Mouse (Mus musculus): ENCODE measurements around the gene 9130409I23Rik. TPM values are rescaled to one million over a fixed set of nuclear protein-coding genes. Genes with fewer than 3 reads are reported as not detected.

Gene 9130409I23Rik
- polyA plus RNA-seq (2012; rRNA removed) = 0.04 TPM in 1 of 2 replicates, not detected in the other

- Histone ChIP-seq H3K36me3 (ENCODE audit: control insufficient read depth, insufficient read depth, low read length) (no peaks in the 10 kb centered on the region), H3K27me3 (ENCODE audit: control insufficient read depth, insufficient read depth, low read length) (no peaks in the 10 kb centered on the region), H3K27ac (ENCODE audit: insufficient read depth, low read length) (no peak within 1 kb of the TSS), H3K4me1 (ENCODE audit: control insufficient read depth, insufficient read depth, insufficient read length) (no peaks in the 10 kb centered on the region), H3K4me3 (ENCODE audit: extremely low read depth, insufficient read depth, insufficient read length) (no peak within 1 kb of the TSS)
- DNase-seq (ENCODE audit: low read depth in 1 of 2, low spot score in 2 of 2) = no peak
- 89% methylated on average over 6 of the region's 6 CpGs for WGBS
- no peak for TF ChIP-seq CTCF (IDR thresholded peaks at IDR 0.05; ENCODE audit: extremely low read depth, insufficient read depth, insufficient read length, insufficient replicate concordance)
- no peak for TF ChIP-seq POLR2A (IDR thresholded peaks at IDR 0.05; ENCODE audit: low read depth, low read length)
Observed at GRCm38 (mm10) chr1:181050937-181051336, at the start of gene 9130409I23Rik. Gene 9130409I23Rik, plus strand, starts transcription at chr1:181051237.

- no peak for DNase-seq (ENCODE audit: low read depth in 1 of 2, low spot score in 2 of 2)
- Histone ChIP-seq H3K27me3 (ENCODE audit: control insufficient read depth, insufficient read depth, low read length) (no peaks in the 10 kb centered on the region), H3K36me3 (ENCODE audit: control insufficient read depth, insufficient read depth, low read length) (peaks cover 1% of the 10 kb centered on the region; the same call in 1 of the 2 replicates), H3K27ac (ENCODE audit: insufficient read depth, low read length) (no peak overlapping the region), H3K4me1 (ENCODE audit: control insufficient read depth, insufficient read depth, insufficient read length) (no peaks in the 10 kb centered on the region), H3K4me3 (ENCODE audit: extremely low read depth, insufficient read depth, insufficient read length) (no peak overlapping the region)
- TF ChIP-seq POLR2A (IDR thresholded peaks at IDR 0.05; ENCODE audit: low read depth, low read length) = no peak
- TF ChIP-seq CTCF (IDR thresholded peaks at IDR 0.05; ENCODE audit: extremely low read depth, insufficient read depth, insufficient read length, insufficient replicate concordance) = no peak
- WGBS = 85% methylated on average over 3 of the region's 3 CpGs
Observed at GRCm38 (mm10) chr1:181001621-181002020, 49.4 kb upstream of the 9130409I23Rik start.

- Histone ChIP-seq H3K36me3 (ENCODE audit: control insufficient read depth, insufficient read depth, low read length) (peaks cover 1% of the 10 kb centered on the region; the same call in 1 of the 2 replicates), H3K4me1 (ENCODE audit: control insufficient read depth, insufficient read depth, insufficient read length) (no peaks in the 10 kb centered on the region), H3K27ac (ENCODE audit: insufficient read depth, low read length) (no peak overlapping the region), H3K27me3 (ENCODE audit: control insufficient read depth, insufficient read depth, low read length) (no peaks in the 10 kb centered on the region), H3K4me3 (ENCODE audit: extremely low read depth, insufficient read depth, insufficient read length) (no peak overlapping the region)
- no peak for DNase-seq (ENCODE audit: low read depth in 1 of 2, low spot score in 2 of 2)
- WGBS = 94% methylated on average over 2 of the region's 2 CpGs
- TF ChIP-seq POLR2A (IDR thresholded peaks at IDR 0.05; ENCODE audit: low read depth, low read length) (no peak), CTCF (IDR thresholded peaks at IDR 0.05; ENCODE audit: extremely low read depth, insufficient read depth, insufficient read length, insufficient replicate concordance) (no peak)
Observed at GRCm38 (mm10) chr1:181003790-181004189, 47.2 kb upstream of the 9130409I23Rik start.

DNA sequence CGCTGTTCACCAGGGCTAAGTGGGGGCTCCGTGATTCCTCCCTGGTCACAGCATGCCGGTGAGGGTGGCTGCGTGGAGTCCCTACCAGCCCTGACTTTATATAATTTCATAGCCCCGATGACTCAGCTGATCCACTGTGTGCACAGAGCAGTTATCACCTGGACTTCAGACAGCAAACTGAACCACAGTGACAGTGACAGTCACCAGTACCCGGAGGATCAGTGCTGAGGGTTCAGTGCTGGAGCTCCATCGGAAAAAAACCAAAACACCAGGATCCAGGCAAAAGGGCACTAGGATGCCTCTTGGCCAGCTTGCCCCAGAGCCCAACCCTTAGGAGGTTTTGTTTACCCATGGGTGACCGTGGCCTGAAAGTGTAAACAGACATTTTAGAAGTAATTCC, 45.7 kb upstream of the 9130409I23Rik start:
- H3K4me3 ChIP-seq (ENCODE audit: extremely low read depth, insufficient read depth, insufficient read length) = no peak overlapping the region
- no peaks in the 10 kb centered on the region for H3K4me1 ChIP-seq (ENCODE audit: control insufficient read depth, insufficient read depth, insufficient read length)
- TF ChIP-seq CTCF (IDR thresholded peaks at IDR 0.05; ENCODE audit: extremely low read depth, insufficient read depth, insufficient read length, insufficient replicate concordance) = no peak
- no peak for TF ChIP-seq POLR2A (IDR thresholded peaks at IDR 0.05; ENCODE audit: low read depth, low read length)
- peaks cover 1% of the 10 kb centered on the region; the same call in 1 of the 2 replicates for H3K36me3 ChIP-seq (ENCODE audit: control insufficient read depth, insufficient read depth, low read length)
- WGBS = 78% methylated on average over 8 of the region's 8 CpGs
- no peak for DNase-seq (ENCODE audit: low read depth in 1 of 2, low spot score in 2 of 2)
- H3K27me3 ChIP-seq (ENCODE audit: control insufficient read depth, insufficient read depth, low read length) = no peaks in the 10 kb centered on the region
- H3K27ac ChIP-seq (ENCODE audit: insufficient read depth, low read length) = no peak overlapping the region

GRCm38 (mm10) chr1:181007831-181008230, 43.2 kb upstream of the 9130409I23Rik start:
- WGBS = 87% methylated on average over 6 of the region's 6 CpGs
- Histone ChIP-seq H3K27me3 (ENCODE audit: control insufficient read depth, insufficient read depth, low read length) (no peaks in the 10 kb centered on the region), H3K4me1 (ENCODE audit: control insufficient read depth, insufficient read depth, insufficient read length) (no peaks in the 10 kb centered on the region), H3K36me3 (ENCODE audit: control insufficient read depth, insufficient read depth, low read length) (0 out of 2 replicates have a peak, but pooled peaks cover under 1% of the 10 kb centered on the region), H3K4me3 (ENCODE audit: extremely low read depth, insufficient read depth, insufficient read length) (no peak overlapping the region), H3K27ac (ENCODE audit: insufficient read depth, low read length) (no peak overlapping the region)
- TF ChIP-seq CTCF (IDR thresholded peaks at IDR 0.05; ENCODE audit: extremely low read depth, insufficient read depth, insufficient read length, insufficient replicate concordance) = no peak
- no peak for TF ChIP-seq POLR2A (IDR thresholded peaks at IDR 0.05; ENCODE audit: low read depth, low read length)
- no peak for DNase-seq (ENCODE audit: low read depth in 1 of 2, low spot score in 2 of 2)

- H3K27ac ChIP-seq (ENCODE audit: insufficient read depth, low read length) = no peak overlapping the region
- H3K4me3 ChIP-seq (ENCODE audit: extremely low read depth, insufficient read depth, insufficient read length) = no peak overlapping the region
- H3K4me1 ChIP-seq (ENCODE audit: control insufficient read depth, insufficient read depth, insufficient read length) = no peaks in the 10 kb centered on the region
- WGBS = 97% methylated on average over 2 of the region's 2 CpGs
- H3K27me3 ChIP-seq (ENCODE audit: control insufficient read depth, insufficient read depth, low read length) = no peaks in the 10 kb centered on the region
- DNase-seq (ENCODE audit: low read depth in 1 of 2, low spot score in 2 of 2) = no peak
- TF ChIP-seq CTCF (IDR thresholded peaks at IDR 0.05; ENCODE audit: extremely low read depth, insufficient read depth, insufficient read length, insufficient replicate concordance) (no peak), POLR2A (IDR thresholded peaks at IDR 0.05; ENCODE audit: low read depth, low read length) (no peak)
- H3K36me3 ChIP-seq (ENCODE audit: control insufficient read depth, insufficient read depth, low read length) = 0 out of 2 replicates have a peak, but pooled peaks cover 1% of the 10 kb centered on the region
Observed at GRCm38 (mm10) chr1:181008266-181008665, 42.8 kb upstream of the 9130409I23Rik start.

- TF ChIP-seq POLR2A (IDR thresholded peaks at IDR 0.05; ENCODE audit: low read depth, low read length) (no peak), CTCF (IDR thresholded peaks at IDR 0.05; ENCODE audit: extremely low read depth, insufficient read depth, insufficient read length, insufficient replicate concordance) (no peak)
- DNase-seq (ENCODE audit: low read depth in 1 of 2, low spot score in 2 of 2) = no peak
- 0 out of 2 replicates have a peak, but pooled peaks cover 1% of the 10 kb centered on the region for H3K36me3 ChIP-seq (ENCODE audit: control insufficient read depth, insufficient read depth, low read length)
- no peaks in the 10 kb centered on the region for H3K27me3 ChIP-seq (ENCODE audit: control insufficient read depth, insufficient read depth, low read length)
- no peak overlapping the region for H3K27ac ChIP-seq (ENCODE audit: insufficient read depth, low read length)
- WGBS = 91% methylated on average over 4 of the region's 4 CpGs
- H3K4me1 ChIP-seq (ENCODE audit: control insufficient read depth, insufficient read depth, insufficient read length) = peaks cover 3% of the 10 kb centered on the region; the same call in 1 of the 2 replicates
- H3K4me3 ChIP-seq (ENCODE audit: extremely low read depth, insufficient read depth, insufficient read length) = no peak overlapping the region
Observed at GRCm38 (mm10) chr1:181009011-181009590, 41.9 kb upstream of the 9130409I23Rik start.
